Comparison of ENCODE assay signal across 27 mouse cellular contexts in genomic region chr4:120675640-120676039, GRCm38 (mm10). TPM values are rescaled to one million over a fixed set of nuclear protein-coding genes. Genes with fewer than 3 reads are reported as not detected.
DNase-seq lines count a peak whose midpoint lies in the region; ATAC-seq lines count a peak whose summit lies in the region.
"Had no signal": no experiment of that assay in that cellular context is flagged by ENCODE, and none has a peak within 500 bp of the region (broad histone marks: within the 10 kb centered on the region; RNA-seq: fewer than 3 reads in every experiment).

No protein-coding gene starts in this region.

- H3K4me2 ChIP-seq in hindbrain, embryonic 13.5 days: no peak overlapping the region
- peak overlapping the region; percentile 8 for H3K4me2 ChIP-seq in liver, embryonic 11.5 days
- peak overlapping the region; percentile 30 for H3K4me2 ChIP-seq in liver, embryonic 16.5 days (ENCODE audit: low read depth, low read length)
- H3K4me2 ChIP-seq in stomach, embryonic 16.5 days (ENCODE audit: low read depth, low read length): no peak overlapping the region
- H3K4me2 ChIP-seq: embryonic facial prominence, embryonic 12.5 days; heart, embryonic 15.5 days; hindbrain, embryonic 14.5 days; limb, embryonic 13.5 days; midbrain, embryonic 13.5 days had no signal

- no peak for DNase-seq in hindbrain, embryonic 10.5 days (ENCODE audit: low spot score)
- no peak for DNase-seq in liver, embryonic 11.5 days (ENCODE audit: low spot score)
- DNase-seq in limb, embryonic 10.5 days (ENCODE audit: low spot score): no peak
- DNase-seq in lung, postnatal 4 days: no peak
- no peak for DNase-seq in layer of hippocampus, adult 9-10 months (ENCODE audit: low spot score)
- DNase-seq: adrenal gland, adult 2 months; cerebellum, adult 8-10 months; cerebellum, postnatal 36 days; gastrocnemius, adult 2 months; heart, adult 2 months; kidney, adult 11 months; kidney, postnatal 14 days; lung, adult 2 months; lung, postnatal 10 days; thymus, adult 2 months; thymus, postnatal 4 days had no signal

- H3K27ac ChIP-seq in hindbrain, embryonic 10.5 days: 0 out of 2 replicates have a peak overlapping the region, but pooled peaks have one; percentile 40
- H3K27ac ChIP-seq in hindbrain, embryonic 13.5 days: no peak overlapping the region
- H3K27ac ChIP-seq in liver, embryonic 11.5 days (ENCODE audit: low read depth, low read length): peak overlapping the region; percentile 84
- H3K27ac ChIP-seq in liver, embryonic 16.5 days (ENCODE audit: low read length): peak overlapping the region; percentile 88
- no peak overlapping the region for H3K27ac ChIP-seq in stomach, embryonic 16.5 days (ENCODE audit: low read length)
- H3K27ac ChIP-seq in limb, embryonic 10.5 days: no peak overlapping the region
- H3K27ac ChIP-seq: embryonic facial prominence, embryonic 12.5 days; forebrain, embryonic 10.5 days; gastrocnemius, adult 2 months; heart, adult 2 months; heart, embryonic 15.5 days; hindbrain, embryonic 14.5 days; left cerebral cortex, adult 2 months; limb, embryonic 13.5 days; midbrain, embryonic 13.5 days had no signal

- no peak for ATAC-seq in hindbrain, embryonic 13.5 days (ENCODE audit: low FRiP score)
- peak; percentile 60 for ATAC-seq in liver, embryonic 11.5 days (replicated peaks; ENCODE audit: low FRiP score)
- peak; percentile 66 for ATAC-seq in liver, embryonic 16.5 days (ENCODE audit: low read depth)
- peak; percentile 21; the same call in 1 of the 2 replicates for ATAC-seq in stomach, embryonic 16.5 days (ENCODE audit: insufficient read depth, low FRiP score)
- ATAC-seq: forebrain, embryonic 16.5 days; midbrain, embryonic 13.5 days had no signal

- no peaks in the 10 kb centered on the region for H3K9me3 ChIP-seq in hindbrain, embryonic 10.5 days
- no peaks in the 10 kb centered on the region for H3K9me3 ChIP-seq in hindbrain, embryonic 13.5 days
- no peaks in the 10 kb centered on the region for H3K9me3 ChIP-seq in liver, embryonic 11.5 days (ENCODE audit: control insufficient read depth, low read length)
- no peaks in the 10 kb centered on the region for H3K9me3 ChIP-seq in liver, embryonic 16.5 days (replicated peaks; ENCODE audit: control insufficient read depth, low read length)
- H3K9me3 ChIP-seq in stomach, embryonic 16.5 days (replicated peaks; ENCODE audit: control insufficient read depth, low read length): no peaks in the 10 kb centered on the region
- no peaks in the 10 kb centered on the region for H3K9me3 ChIP-seq in limb, embryonic 10.5 days (replicated peaks)
- H3K9me3 ChIP-seq: embryonic facial prominence, embryonic 12.5 days; forebrain, embryonic 10.5 days; heart, embryonic 15.5 days; limb, embryonic 13.5 days; midbrain, embryonic 13.5 days had no signal

- no peak overlapping the region for H3K4me3 ChIP-seq in hindbrain, embryonic 10.5 days
- H3K4me3 ChIP-seq in hindbrain, embryonic 13.5 days: no peak overlapping the region
- no peak overlapping the region for H3K4me3 ChIP-seq in liver, embryonic 11.5 days (ENCODE audit: low read depth, low read length)
- H3K4me3 ChIP-seq in liver, embryonic 16.5 days (ENCODE audit: low read depth, low read length): no peak overlapping the region
- no peak overlapping the region for H3K4me3 ChIP-seq in stomach, embryonic 16.5 days (replicated peaks; ENCODE audit: low read length)
- H3K4me3 ChIP-seq in limb, embryonic 10.5 days: no peak overlapping the region
- H3K4me3 ChIP-seq: embryonic facial prominence, embryonic 12.5 days; forebrain, embryonic 10.5 days; gastrocnemius, adult 2 months; heart, adult 2 months; heart, embryonic 15.5 days; left cerebral cortex, adult 2 months; limb, embryonic 13.5 days; midbrain, embryonic 13.5 days had no signal

- peaks cover 11% of the 10 kb centered on the region for H3K27me3 ChIP-seq in hindbrain, embryonic 10.5 days (ENCODE audit: insufficient read depth, poor library complexity, severe bottlenecking)
- peaks cover 15% of the 10 kb centered on the region; the same call in 1 of the 2 replicates for H3K27me3 ChIP-seq in hindbrain, embryonic 13.5 days
- no peaks in the 10 kb centered on the region for H3K27me3 ChIP-seq in liver, embryonic 11.5 days (replicated peaks; ENCODE audit: control insufficient read depth, insufficient read depth, low read length)
- H3K27me3 ChIP-seq in liver, embryonic 16.5 days (ENCODE audit: control insufficient read depth, insufficient read depth, low read depth, low read length): no peaks in the 10 kb centered on the region
- H3K27me3 ChIP-seq in stomach, embryonic 16.5 days (ENCODE audit: control insufficient read depth, insufficient read depth, low read length): no peaks in the 10 kb centered on the region
- peaks cover 22% of the 10 kb centered on the region for H3K27me3 ChIP-seq in limb, embryonic 10.5 days (ENCODE audit: low read depth, poor library complexity, severe bottlenecking)
- H3K27me3 ChIP-seq: embryonic facial prominence, embryonic 12.5 days; heart, embryonic 15.5 days had no signal

- H3K9ac ChIP-seq in hindbrain, embryonic 13.5 days: no peak overlapping the region
- no peak overlapping the region for H3K9ac ChIP-seq in liver, embryonic 11.5 days (ENCODE audit: low read depth, low read length)
- peak overlapping the region; percentile 30 for H3K9ac ChIP-seq in liver, embryonic 16.5 days (ENCODE audit: low read depth, low read length)
- H3K9ac ChIP-seq in stomach, embryonic 16.5 days (ENCODE audit: low read length): no peak overlapping the region
- H3K9ac ChIP-seq: embryonic facial prominence, embryonic 12.5 days; heart, embryonic 15.5 days; hindbrain, embryonic 14.5 days; limb, embryonic 13.5 days; midbrain, embryonic 13.5 days had no signal

- H3K36me3 ChIP-seq in hindbrain, embryonic 10.5 days: no peaks in the 10 kb centered on the region
- H3K36me3 ChIP-seq in hindbrain, embryonic 13.5 days: no peaks in the 10 kb centered on the region
- no peaks in the 10 kb centered on the region for H3K36me3 ChIP-seq in liver, embryonic 11.5 days (ENCODE audit: control insufficient read depth, insufficient read depth, low read length)
- H3K36me3 ChIP-seq in liver, embryonic 16.5 days (ENCODE audit: control insufficient read depth, insufficient read depth): no peaks in the 10 kb centered on the region
- H3K36me3 ChIP-seq in stomach, embryonic 16.5 days (ENCODE audit: control insufficient read depth, insufficient read depth, low read length): no peaks in the 10 kb centered on the region
- H3K36me3 ChIP-seq in limb, embryonic 10.5 days: no peaks in the 10 kb centered on the region
- H3K36me3 ChIP-seq: embryonic facial prominence, embryonic 12.5 days; forebrain, embryonic 10.5 days; heart, embryonic 15.5 days; limb, embryonic 13.5 days; midbrain, embryonic 13.5 days had no signal

- H3K4me1 ChIP-seq in hindbrain, embryonic 10.5 days (replicated peaks): no peaks in the 10 kb centered on the region
- H3K4me1 ChIP-seq in hindbrain, embryonic 13.5 days (replicated peaks): no peaks in the 10 kb centered on the region
- H3K4me1 ChIP-seq in liver, embryonic 11.5 days (replicated peaks; ENCODE audit: control insufficient read depth, insufficient read depth, low read length): peaks cover 31% of the 10 kb centered on the region
- H3K4me1 ChIP-seq in liver, embryonic 16.5 days (ENCODE audit: control insufficient read depth, low read depth, low read length): peaks cover 51% of the 10 kb centered on the region
- H3K4me1 ChIP-seq in stomach, embryonic 16.5 days (ENCODE audit: control insufficient read depth, insufficient read depth, low read length): no peaks in the 10 kb centered on the region
- no peaks in the 10 kb centered on the region for H3K4me1 ChIP-seq in limb, embryonic 10.5 days
- H3K4me1 ChIP-seq: embryonic facial prominence, embryonic 12.5 days; limb, embryonic 13.5 days; midbrain, embryonic 13.5 days had no signal

- 82% methylated on average over 2 of the region's 2 CpGs for WGBS in hindbrain, embryonic 10.5 days
- WGBS in hindbrain, embryonic 13.5 days: 66% methylated on average over 2 of the region's 2 CpGs
- WGBS in liver, embryonic 11.5 days: 37% methylated on average over 2 of the region's 2 CpGs
- 21% methylated on average over 2 of the region's 2 CpGs for WGBS in liver, embryonic 16.5 days (ENCODE audit: insufficient replicate concordance)
- 58% methylated on average over 2 of the region's 2 CpGs for WGBS in stomach, embryonic 16.5 days
- 62% methylated on average over 2 of the region's 2 CpGs for WGBS in limb, embryonic 10.5 days

RNA-seq across cellular contexts. Expression of gene Cited4, which starts 9.3 kb away (rescaled TPM):
- 16.5 and 17.3 TPM in 2 replicates for polyA plus RNA-seq in hindbrain, embryonic 10.5 days (2016; fragmentation: Nextera tagmentation; extraction: Ambion mirVana)
- 0.61 and 0.93 TPM in 2 replicates for polyA plus RNA-seq in hindbrain, embryonic 13.5 days (2015; fragmentation: Nextera tagmentation; extraction: Ambion mirVana)
- polyA plus RNA-seq in liver, embryonic 11.5 days (2014; fragmentation: Nextera tagmentation; extraction: Ambion mirVana): 232 and 242 TPM in 2 replicates
- polyA plus RNA-seq in liver, embryonic 16.5 days (2015; fragmentation: Nextera tagmentation; extraction: Ambion mirVana): 44.1 and 44.3 TPM in 2 replicates
- 3.0 and 4.0 TPM in 2 replicates for polyA plus RNA-seq in stomach, embryonic 16.5 days (2015; fragmentation: Nextera tagmentation; extraction: Ambion mirVana)
- polyA plus RNA-seq in limb, embryonic 10.5 days (2016; fragmentation: Nextera tagmentation; extraction: Ambion mirVana): 9.1 and 14.2 TPM in 2 replicates

Comparison
In these comparisons a context has a peak if more than half of its experiments do, and no peak if none do; other contexts are left out.
1. H3K27ac ChIP-seq: peak in hindbrain, embryonic 10.5 days (single experiment), liver, embryonic 11.5 days (single experiment) and liver, embryonic 16.5 days (single experiment); none in hindbrain, embryonic 13.5 days (single experiment), stomach, embryonic 16.5 days (single experiment) and limb, embryonic 10.5 days (single experiment).
2. H3K4me2 ChIP-seq: peak in liver, embryonic 11.5 days (single experiment) and liver, embryonic 16.5 days (single experiment); none in hindbrain, embryonic 13.5 days (single experiment) and stomach, embryonic 16.5 days (single experiment).